Mouse (Mus musculus) myocyte (in vitro differentiated cells): Measurements from ENCODE around the gene Gm10382.

Source experiments
- POLR2A ChIP-seq: IDR thresholded peaks from one replicate; pipeline ENCODE4 v1.6.1; 2011; ENCODE audit warnings: low read depth, mild to moderate bottlenecking, control low read depth, moderate library complexity; ENCODE audit not compliant: insufficient read length
- POLR2AphosphoS2 ChIP-seq: IDR thresholded peaks from one replicate; pipeline ENCODE4 v1.6.1; 2011; ENCODE audit warnings: low read depth, control low read depth; ENCODE audit not compliant: insufficient read length
- REST ChIP-seq: IDR thresholded peaks from one replicate; pipeline ENCODE4 v1.6.1; 2011; ENCODE audit warnings: mild to moderate bottlenecking, control low read depth, moderate library complexity; ENCODE audit not compliant: insufficient read depth, insufficient read length
- TCF12 ChIP-seq: IDR thresholded peaks from one replicate; pipeline ENCODE4 v1.6.1; 2011; ENCODE audit warnings: mild to moderate bottlenecking, control low read depth; ENCODE audit not compliant: poor library complexity, insufficient read depth, severe bottlenecking
- USF1 ChIP-seq: IDR thresholded peaks from one replicate; pipeline ENCODE4 v1.6.1; 2011; ENCODE audit warnings: low read depth, mild to moderate bottlenecking, control low read depth, moderate library complexity

GRCm38 (mm10) chr5:125393622-125394603 is 4.8 kb downstream of the Gm10382 start:
- TF ChIP-seq POLR2A (peak; percentile 31), TCF12 (no peak), POLR2AphosphoS2 (no peak), USF1 (no peak), REST (no peak)
